Mouse (Mus musculus) T-helper 1 cell (primary cell): ENCODE results near the gene Slc45a2.
"Not testable (repeated sequence)": the region's sequence is repeated elsewhere in the genome, so short reads cannot be mapped to it uniquely, and the experiment has no call there.

ENCODE experiments used
- in situ Hi-C: fragments of 300-600 bp; cut with MboI, MseI; formaldehyde crosslinking; loops from one replicate; pipeline ENCODE4 v1.15.1; 2025; ENCODE audit warnings: high pct_unique_total_duplicates

The Slc45a2 gene

DNA sequence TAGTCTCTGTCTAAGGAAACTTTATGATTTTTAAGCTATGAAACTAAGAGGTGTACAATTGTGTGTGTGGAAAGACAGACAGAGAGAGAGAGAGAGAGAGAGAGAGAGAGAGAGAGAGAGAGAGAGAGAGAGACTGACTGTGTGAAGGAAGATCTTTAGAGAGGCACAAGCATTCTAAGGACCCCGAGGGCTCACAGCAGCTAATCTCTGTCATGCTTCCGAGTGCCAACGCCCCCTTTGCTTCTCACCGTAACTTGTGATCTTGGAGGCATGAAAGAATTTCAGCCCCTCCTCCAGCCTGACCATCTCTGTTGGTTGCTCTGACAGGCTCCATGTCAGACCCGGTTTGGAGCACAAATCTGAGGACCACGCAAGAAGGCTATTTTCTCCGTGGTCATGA lies at the start of gene Slc45a2:
Gene Slc45a2 (plus strand): TSS at position 301 of the 400 bp plus-strand sequence.
- in situ Hi-C loops = loop anchor here (10.0 kb wide), 1 partner anchor 1796 kb away; no protein-coding TSS in a partner anchor

DNA sequence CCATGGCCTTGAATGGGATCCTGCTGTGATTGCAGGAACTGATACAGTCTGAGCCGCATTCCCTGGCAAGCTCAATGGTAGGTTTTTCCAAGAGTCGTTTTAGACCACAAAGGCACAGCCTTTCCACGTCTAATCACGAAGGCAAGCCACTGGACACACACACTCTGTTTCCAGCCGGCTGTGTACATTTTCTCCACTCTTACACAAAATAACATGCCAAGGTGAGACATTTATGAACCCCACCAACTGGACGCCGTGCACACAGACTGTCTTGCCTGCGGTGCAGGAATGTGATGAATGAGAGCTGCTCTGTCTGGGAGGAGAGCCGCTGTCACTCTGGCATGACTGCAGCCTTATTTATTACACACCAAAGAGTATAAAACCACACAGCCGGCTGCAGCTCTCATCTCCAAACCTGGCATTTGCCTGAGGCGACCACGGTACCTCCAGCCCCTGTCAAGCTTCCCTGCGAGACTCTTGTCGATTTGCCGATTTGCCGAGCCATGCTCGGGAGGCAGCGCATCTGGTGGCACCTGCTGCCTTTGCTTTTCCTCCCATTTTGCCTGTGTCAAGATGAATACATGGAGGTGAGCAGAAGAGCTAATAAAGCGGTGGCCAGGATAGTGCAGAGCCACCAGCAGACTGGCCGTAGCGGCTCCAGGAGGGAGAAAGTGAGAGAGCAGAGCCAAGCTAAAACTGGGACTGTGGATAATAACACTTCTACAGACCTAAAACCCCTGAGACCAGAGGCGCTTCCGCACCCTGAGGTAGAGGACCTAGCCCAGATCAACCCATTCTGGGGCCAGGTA lies 48.4 kb upstream of the Slc45a2 start, which contains the start of gene C1qtnf3:
Gene C1qtnf3 (plus strand): TSS at position 382 of the 809 bp plus-strand sequence.
- in situ Hi-C loops = loop anchor here (5.0 kb wide), 1 partner anchor 660 kb away; no protein-coding TSS in a partner anchor

DNA sequence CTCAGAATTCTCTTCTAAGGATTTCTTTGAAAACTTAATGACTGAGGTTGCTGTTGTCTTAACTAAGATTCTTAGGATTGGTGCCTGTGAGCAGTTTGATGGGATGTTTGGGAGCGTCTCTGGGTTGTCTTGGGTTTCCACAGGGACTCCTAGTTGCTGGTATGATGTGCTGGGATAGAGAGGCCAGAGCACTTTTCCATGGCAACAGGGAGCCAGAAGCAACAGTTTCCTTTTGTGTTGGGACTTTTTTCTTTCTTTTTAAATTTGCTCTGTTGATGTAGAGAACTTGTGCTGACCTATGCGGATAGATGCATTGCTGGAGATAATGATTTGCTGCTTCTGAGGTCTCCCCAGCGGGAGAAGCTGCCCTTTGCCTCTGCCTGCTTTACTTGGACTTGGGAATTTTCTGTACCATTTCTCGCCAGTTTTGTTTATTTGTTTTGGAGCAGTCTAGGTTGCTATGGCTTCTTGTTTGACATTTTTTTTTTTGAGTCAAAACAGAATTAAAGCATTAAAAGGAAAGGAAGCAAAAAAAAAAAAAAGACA lies 47.7 kb upstream of the Slc45a2 start:
- in situ Hi-C loops = loop anchor here (5.0 kb wide), 1 partner anchor 659 kb away; no protein-coding TSS in a partner anchor

DNA sequence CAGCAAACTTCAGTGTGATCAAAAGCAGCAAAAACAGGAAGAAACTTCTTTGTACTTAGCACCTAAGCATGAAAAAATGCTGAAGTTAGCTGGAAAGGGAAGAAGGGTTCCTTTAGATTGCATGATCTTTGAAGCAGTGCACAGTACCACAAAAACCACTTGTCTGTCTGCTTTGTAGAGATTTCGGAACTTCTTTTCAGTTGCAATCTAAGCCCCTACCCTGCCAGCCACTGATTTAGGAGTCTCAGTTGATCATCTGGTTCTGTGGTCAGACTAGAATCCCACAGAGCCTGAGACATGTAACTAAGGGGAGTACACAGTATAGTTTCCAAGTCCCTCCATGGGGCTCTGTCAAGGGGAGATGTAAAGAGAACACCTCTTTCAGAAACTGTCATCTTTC lies 47.1 kb upstream of the Slc45a2 start:
- in situ Hi-C loops = loop anchor here (5.0 kb wide), 1 partner anchor 659 kb away; no protein-coding TSS in a partner anchor

DNA sequence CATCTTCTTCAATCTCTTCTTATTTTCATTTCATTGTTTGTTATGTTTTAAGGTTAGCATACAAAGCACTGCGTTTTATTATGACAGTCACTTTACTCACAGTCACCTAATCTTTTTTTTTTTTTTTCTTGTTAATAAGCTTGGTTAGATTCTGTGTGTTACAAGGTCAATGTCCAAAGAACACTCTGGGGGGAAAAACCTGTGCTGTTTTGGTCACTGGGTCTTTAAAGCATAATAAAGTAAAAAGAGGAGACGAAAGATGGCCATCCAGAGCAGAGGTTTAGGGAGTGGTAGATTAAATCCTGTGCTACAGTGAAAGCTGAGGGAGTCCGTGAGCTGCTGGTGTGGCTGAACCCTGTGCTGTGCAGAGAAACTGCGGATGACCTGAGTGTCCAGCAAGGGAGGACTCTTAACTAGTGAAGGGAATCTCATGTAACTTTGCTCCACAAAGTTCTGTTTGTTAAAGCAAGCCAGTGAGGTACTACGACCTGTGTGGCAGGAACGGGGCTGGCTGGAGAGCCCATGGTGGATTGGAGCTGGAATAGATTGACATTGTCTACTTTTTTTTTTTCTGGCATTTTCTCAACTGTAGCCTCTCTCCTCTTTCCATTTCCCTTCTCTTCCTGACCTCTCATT lies 46.0 kb upstream of the Slc45a2 start:
- in situ Hi-C loops = loop anchor here (5.0 kb wide), 1 partner anchor 658 kb away; no protein-coding TSS in a partner anchor

DNA sequence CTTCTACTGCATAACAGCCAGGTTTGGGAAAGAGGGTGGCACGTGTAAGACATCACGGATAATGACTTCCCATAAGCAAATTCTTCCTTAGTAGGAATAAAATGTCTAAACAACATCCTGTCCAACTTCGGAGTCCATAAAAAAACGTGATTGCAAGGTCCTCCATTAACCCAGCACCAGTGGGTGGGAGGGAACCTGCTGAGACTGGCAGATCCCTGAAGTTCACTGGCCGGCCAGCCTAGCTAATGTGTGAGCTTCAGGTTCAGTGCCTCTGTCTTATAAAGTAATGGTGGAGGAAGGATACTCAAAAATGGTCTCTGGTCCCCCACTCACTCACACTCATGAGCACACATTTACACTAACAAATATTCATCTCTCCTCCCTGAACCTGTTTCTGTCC lies 45.4 kb upstream of the Slc45a2 start:
- in situ Hi-C loops = no loop called here

DNA sequence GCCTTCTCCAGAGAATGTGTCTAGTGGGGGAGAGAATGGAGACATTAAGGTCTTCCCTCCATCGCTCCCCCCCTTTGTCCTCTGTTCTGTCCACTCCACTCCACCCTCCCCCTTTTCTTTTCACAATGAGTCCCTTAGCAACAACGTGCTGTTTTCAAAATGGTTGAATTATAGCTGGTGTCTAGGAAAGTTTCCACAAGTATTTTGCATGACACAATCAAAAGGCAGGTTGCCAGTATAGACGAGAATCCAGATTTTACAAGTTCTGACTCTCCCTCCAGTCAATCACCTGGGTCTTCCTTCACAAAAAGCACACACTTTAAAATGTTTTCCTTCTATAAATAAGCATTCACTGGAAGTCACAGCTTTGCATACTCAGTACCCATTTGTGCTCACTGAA lies 43.8 kb upstream of the Slc45a2 start:
- in situ Hi-C loops = no loop called here

DNA sequence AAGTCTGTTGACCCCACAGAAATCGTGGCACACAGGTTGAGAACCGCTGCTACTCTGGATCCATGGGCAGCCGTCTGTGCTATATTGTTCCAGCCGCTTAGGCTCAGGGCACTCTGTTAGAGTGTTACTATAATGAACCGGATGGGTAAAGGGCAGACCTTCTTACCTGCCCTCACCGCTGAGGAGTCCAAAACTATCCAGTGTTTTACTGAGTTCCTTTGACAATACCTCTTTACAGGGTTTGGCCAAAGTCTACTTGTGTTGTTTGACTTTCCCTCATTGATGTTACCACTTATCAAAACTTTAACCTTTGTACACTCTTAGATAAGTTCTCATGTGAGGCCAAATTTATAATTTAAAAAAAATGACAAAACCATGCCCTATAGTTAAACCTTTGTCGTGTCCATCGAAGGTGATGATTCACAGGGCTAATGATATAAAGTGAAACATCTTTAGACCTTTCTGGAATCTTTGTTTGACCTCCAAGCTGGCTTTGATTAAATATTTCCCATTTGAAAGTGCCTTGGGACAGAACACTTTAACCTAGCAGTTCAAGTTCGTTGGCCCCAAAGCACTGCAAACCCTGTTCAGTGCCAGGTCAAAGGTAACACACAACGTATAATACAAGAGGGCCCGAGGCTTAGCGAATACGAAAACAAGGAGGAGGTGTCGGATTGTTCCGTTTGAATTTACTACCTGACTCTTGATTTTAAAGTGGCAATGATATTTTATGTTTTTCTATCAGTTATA lies 41.1 kb upstream of the Slc45a2 start:
- in situ Hi-C loops = no loop called here

DNA sequence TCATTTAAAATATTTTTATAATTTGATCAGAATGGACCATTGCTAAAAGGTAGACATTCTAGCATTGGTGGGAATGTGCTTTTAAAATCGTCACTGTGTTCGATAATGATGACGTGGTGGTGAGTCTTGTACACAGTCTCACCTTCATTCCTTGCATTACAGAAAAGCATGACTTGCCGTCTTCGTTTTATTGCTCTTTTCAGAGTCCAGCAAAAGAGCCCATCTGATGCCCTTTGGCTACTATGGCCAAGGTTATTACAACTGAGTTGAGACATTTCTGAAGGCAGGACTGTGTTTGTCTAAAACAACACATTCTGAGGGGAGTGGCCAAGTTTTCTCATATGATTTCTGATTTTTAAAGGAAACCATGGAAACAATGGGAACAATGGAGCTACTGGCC lies 40.3 kb upstream of the Slc45a2 start:
- in situ Hi-C loops = no loop called here

DNA sequence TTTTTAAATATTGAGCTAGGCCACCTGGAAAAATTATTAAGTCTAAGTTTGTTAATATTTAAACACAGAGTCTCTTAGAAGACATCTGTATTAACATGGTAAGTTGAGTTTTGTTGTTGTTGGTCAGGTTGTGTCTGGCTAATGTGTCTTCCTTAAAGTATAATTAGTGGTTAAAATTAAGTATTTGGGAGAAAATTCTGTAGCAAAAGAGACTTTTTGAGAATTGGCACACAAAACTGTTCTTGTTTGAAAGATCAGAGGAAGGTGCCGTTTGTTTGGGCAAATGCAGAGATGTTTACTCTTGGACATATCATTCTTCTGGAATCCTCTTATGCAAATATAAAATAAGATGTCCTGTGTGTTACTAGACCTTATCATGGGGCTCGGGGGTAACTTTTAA lies 37.9 kb upstream of the Slc45a2 start:
- in situ Hi-C loops = no loop called here

DNA sequence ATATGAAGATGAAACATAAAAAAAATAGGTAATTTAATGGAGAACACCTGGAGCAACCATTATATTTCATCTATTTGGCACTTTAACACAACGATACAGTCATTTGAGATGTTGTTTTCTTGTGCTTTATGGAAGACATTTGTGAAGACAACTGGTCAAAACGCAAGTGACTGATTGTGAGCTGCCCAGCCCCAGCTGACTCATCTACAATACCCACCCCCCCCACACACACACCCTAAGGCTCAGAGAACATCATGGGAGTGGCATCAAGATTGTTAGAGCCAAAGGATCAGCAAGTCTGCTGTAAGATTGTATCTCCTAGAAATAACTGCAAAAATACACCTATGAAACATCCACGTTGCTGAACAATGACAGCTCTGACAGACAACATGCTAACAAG lies 31.1 kb upstream of the Slc45a2 start:
- in situ Hi-C loops = no loop called here

DNA sequence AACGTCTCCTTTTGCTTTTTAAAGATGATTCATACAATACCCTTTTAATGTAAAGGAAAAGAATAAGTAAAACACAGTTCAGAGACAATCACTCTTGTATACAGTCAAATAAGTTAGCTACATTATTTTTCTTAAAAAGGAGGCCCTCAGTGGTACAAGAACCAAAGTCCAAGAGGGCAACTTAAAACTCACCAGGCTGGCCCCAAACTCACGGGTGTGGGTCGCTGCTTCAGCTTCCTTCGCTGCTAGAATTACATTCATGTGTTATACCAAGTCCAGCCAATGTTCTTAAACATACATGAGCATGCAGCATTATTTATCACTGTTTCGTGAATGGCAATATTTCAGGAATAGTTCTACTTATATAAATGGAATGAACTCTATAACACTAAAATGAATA lies 29.7 kb upstream of the Slc45a2 start:
- in situ Hi-C loops = no loop called here

DNA sequence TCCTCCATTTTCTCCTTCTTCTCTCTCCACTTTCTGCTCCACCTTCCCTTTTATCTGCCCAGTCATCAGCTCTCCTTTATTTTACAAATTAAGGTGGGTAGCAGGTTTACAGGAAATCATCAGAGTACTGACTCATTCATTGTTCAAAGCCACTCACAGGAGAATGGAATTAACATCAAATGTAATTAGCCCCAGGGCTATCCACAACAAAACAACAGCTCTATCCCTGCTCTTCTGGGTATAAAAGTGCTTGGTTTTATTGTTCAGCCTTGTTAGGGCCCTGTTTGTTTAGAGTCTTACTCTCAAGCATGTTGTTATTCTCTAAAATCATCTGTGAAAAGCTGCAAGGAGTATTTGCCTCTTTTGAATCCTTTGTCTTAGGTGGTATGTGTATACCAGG lies 23.4 kb upstream of the Slc45a2 start:
- in situ Hi-C loops = no loop called here

DNA sequence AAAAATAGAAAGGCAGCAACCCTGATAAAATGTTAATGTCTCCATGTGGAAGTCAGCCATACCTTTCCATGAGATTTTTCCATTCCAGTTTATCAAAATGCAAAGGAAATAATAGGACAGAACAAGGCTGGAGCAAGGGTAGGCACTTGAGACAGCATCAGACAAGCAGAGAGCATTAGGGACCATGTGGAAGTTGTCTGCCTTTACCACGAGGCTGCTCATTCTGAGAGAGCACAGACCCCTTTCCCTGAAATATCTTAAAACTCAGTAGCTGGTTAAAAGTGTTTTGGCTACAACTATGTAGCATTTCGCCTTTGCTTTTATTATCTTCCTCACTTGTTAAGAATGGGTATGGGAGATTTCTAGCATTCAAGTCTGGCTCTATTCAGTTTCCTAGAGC lies 19.8 kb upstream of the Slc45a2 start:
- in situ Hi-C loops = no loop called here

DNA sequence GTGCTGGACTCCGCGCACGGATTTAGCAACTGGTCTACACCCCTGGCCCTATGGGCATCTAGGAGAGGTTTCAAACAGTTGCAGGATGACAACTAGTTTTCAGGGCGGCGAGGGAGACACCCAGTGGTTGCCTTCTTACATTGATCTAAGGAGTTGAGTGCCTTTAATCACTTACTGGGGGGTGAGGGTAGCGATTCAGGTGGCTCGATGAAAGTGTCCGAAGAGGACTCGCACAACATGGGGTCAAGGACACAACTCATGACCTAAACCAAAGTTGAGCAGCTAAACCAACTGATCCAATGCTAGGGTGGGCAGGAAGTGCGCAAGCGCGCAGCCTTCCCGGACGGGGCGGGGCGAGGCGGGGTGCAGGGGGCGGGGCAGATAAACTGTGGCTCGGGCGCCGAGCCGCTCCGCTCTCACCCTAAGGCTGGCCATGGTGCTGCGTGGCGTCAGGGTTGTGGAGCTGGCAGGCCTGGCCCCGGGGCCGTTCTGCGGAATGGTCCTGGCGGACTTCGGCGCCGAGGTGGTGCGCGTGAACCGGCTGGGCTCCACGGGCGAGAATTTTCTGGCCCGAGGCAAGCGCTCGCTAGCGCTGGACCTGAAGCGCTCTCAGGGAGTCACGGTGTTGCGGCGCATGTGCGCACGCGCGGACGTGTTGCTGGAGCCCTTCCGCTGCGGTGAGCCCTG lies 19.0 kb upstream of the Slc45a2 start, which contains the start of gene Amacr:
Gene Amacr (plus strand): TSS at position 380 of the 687 bp plus-strand sequence.
- in situ Hi-C loops = no loop called here

DNA sequence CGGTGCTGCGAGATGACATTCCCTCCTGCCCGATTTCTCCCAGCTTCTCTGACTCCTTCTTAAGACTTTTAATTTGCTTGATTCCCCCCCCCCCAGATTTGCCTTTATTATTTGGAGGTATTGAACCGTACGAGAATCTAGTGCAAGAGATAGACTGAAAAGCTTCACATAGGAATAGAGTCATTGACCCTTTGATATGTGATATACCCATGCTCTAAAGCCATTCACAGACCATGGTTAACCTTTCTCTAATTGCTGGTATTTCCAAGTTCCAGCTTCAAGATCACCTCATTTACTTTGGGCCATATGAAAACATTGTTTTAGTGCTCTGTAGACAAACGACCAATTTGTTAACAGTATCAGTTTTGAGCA lies 18.5 kb upstream of the Slc45a2 start:
- in situ Hi-C loops = no loop called here

DNA sequence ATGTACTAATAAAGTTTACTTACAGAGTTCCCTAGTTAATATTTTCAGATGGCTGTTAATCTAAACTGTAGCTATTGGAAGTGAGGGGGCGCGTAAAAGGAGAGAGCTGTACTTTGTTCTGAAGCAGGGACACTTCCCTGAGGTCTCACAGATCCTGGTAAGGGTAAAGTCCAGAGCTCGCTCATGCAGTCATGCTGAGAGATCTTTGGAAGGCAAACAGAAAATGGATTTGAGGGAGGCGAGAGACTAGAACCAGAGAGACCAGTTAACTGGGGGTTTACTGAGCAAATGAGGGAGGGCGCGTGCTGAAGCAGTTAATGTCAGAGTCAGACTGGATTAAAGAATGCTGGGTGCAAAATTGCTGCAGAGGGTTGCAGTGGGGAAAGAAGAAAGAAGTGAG lies 14.8 kb upstream of the Slc45a2 start:
- in situ Hi-C loops = no loop called here

DNA sequence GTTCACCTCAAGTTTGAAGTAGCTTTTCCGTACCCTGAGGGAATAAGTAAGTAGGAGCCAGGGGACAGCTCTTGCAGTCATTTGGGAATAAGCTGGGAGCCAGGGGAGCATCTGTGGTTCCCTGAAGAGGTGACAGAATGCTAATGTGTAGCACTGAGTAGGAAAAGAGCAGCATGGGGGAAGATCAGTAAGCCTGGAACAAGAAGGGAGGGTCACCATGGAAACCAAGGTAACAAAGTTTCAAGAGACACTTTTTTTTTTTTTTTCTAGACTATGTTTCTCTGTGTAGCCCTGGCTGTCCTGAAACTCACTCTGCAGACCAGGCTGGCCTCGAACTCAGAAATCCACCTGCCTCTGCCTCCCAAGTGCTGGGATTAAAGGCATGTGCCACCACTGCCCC lies 14.0 kb upstream of the Slc45a2 start:
- in situ Hi-C loops = not testable (repeated sequence)

DNA sequence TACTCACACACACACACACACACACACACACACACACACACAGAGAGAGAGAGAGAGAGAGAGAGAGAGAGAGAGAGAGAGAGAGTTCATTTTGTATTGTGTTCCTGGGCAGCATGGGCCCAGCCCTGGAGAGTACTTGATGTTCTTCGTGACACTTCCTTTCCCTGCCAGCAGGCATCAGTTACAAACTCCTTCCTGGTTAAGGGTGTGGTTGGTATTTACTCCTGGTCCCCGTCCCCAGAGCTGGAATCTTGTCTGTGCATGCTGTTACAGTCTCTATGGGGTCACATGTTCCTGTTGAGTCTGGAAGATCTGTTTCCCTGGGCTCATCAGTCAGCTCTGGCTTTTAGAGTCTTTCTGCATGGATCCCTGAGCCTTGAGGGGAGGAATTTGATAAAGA lies 10.1 kb upstream of the Slc45a2 start:
- in situ Hi-C loops = no loop called here

DNA sequence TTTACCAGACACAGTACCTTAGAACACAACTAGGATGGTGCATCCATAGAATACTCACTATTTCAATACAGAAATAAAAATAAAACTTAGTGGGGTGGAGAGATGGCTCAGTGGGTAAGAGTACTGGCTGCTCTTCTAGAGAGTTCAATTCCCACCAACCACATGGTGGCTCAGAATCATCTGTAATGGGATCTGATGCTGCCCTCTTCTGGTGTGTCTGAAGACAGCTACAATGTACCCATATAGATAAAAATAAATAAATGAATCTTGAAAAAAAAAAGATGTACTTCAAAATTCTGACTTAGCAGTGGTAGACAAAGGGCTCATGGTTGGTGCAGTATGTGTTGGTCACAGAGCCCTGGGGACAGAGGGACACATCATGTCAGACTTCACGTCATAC lies 9.0 kb upstream of the Slc45a2 start:
- in situ Hi-C loops = no loop called here

DNA sequence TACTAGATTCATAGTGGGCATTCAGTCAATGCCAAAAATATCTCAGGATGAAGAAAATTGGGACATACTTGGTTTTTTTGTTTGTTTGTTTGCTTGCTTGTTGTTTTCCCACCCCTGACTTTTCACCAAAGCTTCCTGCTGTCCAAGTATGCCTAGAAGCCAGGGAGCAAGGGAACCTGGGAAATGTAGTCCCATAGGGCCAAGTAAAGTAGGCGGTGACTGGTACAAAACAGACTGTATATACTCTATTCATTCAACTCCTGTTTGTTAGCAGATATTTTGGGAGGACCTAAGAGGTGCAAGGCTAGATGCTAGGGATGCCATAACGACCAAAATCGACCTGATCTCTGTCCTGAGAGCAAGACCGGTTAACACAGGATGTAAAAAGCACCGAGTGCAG lies 689 bp upstream of the Slc45a2 start:
- in situ Hi-C loops = loop anchor here (10.0 kb wide), 1 partner anchor 1795 kb away; no protein-coding TSS in a partner anchor
